Mouse (Mus musculus): ENCODE results near the gene 2810004N23Rik. TPM values are rescaled to one million over a fixed set of nuclear protein-coding genes. Genes with fewer than 3 reads are reported as not detected.

The 2810004N23Rik gene
- 39.1 and 42.3 TPM in 2 replicates for polyA plus RNA-seq (2015; fragmentation: Nextera tagmentation; extraction: Ambion mirVana)

- peak; percentile 91 for DNase-seq (ENCODE audit: low spot score)
These were observed at the start of gene 2810004N23Rik, which contains the start of gene Gnpat for GRCm38 (mm10) chr8:124862321-124863162. Gene 2810004N23Rik, minus strand, starts transcription at chr8:124863120. Gene Gnpat, plus strand, starts transcription at chr8:124863033.

DNA sequence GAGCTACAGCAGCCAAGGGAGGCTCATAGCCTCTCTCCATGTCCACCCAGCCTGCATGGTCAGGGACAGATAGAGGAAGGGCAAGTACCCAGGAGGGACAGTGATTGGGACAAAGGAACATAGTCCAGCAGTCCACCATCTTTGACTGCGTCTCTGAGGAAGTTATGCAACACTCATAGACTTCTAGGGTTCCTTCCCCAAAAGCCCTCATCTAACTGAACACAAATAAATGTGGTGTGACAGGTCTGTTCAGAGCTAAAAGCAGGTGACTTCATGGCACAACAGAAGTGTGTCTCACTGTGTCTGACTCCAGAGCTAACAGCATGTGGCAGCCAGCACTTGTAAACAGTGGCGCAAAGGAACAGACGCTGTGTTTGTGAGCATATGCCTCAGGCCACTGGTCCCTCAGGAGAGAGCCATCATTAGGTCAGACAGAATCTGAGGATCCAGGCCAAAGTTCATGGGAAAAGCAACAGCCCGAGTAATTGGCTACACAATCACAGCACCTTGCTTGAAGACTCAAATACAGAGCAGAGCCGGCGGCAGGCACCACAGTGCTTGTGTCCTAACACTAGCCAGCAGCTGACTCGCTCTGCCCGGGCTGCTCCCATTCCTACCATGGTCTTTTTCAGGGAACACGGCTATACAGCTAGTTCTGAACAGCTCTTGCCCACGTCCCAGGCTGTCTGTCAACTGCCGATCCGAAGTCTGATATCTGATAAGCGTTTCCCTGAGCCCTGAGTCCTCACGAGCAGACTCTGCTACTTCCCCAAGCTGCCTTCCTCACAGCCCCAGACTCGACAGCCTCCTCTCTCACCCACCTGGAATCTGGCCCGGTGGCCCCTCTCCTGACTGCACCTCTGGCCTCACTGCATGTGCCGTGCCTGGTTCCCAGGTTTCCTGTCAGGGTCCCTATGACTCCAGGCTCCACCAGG lies 49.3 kb upstream of the 2810004N23Rik start:
- DNase-seq (ENCODE audit: low spot score) = no peak

- no peak for DNase-seq (ENCODE audit: low spot score)
These were observed 47.4 kb upstream of the 2810004N23Rik start for GRCm38 (mm10) chr8:124910349-124910748.

- DNase-seq (ENCODE audit: low spot score) = no peak
These were observed 47.0 kb upstream of the 2810004N23Rik start for GRCm38 (mm10) chr8:124909936-124910335.

DNA sequence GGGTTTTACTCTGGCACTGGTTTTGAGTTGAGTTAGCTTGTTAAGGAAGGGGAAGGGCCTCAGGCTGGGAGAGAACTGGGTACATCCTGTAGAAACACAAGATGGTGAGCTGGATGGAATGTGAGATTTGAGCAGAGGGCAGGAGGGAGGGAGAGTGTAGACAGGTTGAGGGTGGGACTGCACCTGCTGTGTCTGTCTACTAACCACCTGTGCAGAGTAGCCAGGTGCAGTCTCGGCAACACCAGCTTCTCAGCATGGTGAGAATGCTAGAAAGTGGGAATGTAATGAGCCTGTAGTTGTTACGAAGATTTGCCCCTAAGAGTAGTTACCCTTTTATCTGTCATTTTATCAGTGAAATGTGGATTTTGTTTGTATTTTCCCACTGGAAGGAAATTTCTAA lies 42.6 kb upstream of the 2810004N23Rik start:
- DNase-seq (ENCODE audit: low spot score) = no peak

GRCm38 (mm10) chr8:124903198-124903597 lies 40.3 kb upstream of the 2810004N23Rik start:
- no peak for DNase-seq (ENCODE audit: low spot score)

- DNase-seq (ENCODE audit: low spot score) = no peak
These were observed 35.5 kb upstream of the 2810004N23Rik start for GRCm38 (mm10) chr8:124898251-124898905.

- DNase-seq (ENCODE audit: low spot score) = peak; percentile 98
These were observed 34.7 kb upstream of the 2810004N23Rik start, which contains the start of the genes Exoc8 and Sprtn for GRCm38 (mm10) chr8:124897386-124898250. Gene Exoc8, minus strand, starts transcription at chr8:124897705. Gene Sprtn, plus strand, starts transcription at chr8:124897886.

DNA sequence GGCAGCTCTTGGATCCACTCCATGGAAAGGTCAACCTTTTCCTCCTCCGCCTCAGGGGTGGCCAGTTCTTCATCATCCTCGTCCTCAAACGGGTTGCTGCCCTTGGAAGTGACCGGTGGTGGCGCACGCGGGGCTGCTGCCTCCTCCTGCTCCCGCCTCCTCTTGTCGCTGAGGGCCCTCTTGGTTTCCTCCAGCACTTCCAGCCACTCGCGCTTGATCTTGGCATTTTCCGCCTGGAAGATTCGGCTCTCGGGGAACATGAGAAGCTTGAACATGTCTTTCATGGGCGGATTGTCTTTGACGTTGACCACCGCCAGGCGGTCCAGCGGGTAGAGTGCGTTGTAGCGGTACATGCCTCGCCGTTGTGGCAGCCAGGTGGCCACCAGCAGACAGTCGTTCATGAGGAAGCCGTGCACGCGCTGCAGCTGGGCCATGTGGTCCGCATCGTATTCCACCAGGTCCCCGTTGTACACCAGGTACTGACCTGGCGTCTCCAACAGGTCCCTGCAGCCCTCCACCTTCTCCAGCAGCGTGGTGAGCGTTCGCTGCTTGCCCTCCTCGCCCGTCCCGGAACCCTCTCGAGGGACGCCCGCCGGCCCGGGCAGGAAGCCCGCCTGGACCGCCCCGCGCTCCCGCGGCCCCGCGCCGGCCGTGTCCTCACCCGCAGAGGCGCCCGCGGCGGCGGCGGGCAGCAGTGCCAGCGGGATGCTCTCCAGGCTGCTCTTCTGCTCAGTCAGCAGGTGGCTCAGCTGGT lies 33.9 kb upstream of the 2810004N23Rik start:
- DNase-seq (ENCODE audit: low spot score) = peak; percentile 43

DNA sequence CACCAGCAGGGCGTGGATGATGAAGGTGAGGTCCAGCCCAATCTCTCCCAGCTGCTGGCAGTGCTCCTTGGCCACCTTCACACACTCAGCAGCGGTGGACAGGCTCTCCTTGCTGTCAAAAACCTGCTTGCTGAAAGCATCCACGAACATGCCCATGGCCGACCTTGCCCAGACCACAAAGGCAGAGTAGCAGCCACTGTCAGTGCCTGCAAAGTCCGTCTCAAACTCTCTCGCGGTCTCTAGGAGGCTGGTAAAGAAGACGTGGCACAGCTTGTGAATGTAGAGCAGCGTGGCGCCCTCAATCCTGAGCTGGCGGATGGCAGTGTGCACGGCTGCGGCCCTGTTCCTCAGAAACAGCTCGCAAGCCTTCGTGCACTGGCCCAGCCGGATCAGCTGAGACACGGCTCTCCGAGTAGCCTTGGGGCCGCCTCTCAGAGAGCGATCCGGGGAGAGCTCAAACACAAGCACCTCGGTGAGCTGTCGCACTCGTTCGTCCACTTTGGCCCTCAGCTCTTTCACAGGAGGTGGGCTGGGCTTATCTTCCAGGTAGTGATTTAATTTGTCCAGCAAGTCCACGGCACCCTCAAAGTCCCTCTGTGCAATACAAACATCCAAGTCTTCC lies 33.2 kb upstream of the 2810004N23Rik start:
- DNase-seq (ENCODE audit: low spot score) = no peak

- DNase-seq (ENCODE audit: low spot score) = peak; percentile 12
These were observed 29.7 kb upstream of the 2810004N23Rik start for GRCm38 (mm10) chr8:124892596-124892995.

GRCm38 (mm10) chr8:124888385-124888784 lies 25.5 kb upstream of the 2810004N23Rik start:
- DNase-seq (ENCODE audit: low spot score) = no peak

GRCm38 (mm10) chr8:124878946-124879526 lies 16.1 kb upstream of the 2810004N23Rik start:
- DNase-seq (ENCODE audit: low spot score) = no peak

DNA sequence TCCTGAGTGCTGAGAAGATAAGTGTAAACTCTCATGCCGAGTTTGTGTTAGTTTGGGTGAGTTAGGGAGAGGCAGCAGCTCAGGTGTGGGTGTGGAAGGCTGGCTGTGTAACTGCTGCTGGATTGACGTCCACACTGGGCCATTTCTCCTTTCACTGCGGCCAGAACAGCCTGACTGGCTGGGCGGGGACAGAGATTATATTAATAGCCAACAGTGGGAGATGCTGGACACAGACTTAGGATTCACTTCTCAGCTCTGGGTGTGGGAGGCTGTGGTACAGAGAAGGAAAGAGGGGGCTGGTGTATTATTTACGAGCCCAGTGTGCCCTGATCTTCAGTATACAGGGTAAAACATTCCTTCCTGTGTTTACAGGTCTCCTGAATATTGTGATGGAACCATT lies 15.2 kb upstream of the 2810004N23Rik start:
- no peak for DNase-seq (ENCODE audit: low spot score)

- no peak for DNase-seq (ENCODE audit: low spot score)
These were observed 9.8 kb upstream of the 2810004N23Rik start for GRCm38 (mm10) chr8:124872690-124873089.

DNA sequence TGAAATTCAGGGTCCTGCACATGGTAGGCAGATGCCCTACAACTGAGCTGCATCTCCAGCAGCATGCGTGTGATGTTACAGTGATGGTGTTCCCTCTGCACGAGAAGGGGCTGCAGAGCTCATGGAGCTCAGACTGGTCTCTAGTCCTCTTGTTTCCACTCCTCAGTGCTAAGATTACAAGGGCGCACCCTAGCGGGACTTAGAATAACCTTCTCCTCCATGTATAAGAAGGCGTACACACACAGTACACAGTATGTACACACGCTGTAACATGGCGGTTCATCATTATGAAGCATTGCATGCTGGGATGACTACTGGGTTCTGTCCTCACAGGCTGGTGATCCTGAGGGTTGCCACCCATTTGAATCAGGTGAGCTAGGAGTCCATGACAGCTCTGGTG lies 9.2 kb upstream of the 2810004N23Rik start:
- DNase-seq (ENCODE audit: low spot score) = no peak

DNA sequence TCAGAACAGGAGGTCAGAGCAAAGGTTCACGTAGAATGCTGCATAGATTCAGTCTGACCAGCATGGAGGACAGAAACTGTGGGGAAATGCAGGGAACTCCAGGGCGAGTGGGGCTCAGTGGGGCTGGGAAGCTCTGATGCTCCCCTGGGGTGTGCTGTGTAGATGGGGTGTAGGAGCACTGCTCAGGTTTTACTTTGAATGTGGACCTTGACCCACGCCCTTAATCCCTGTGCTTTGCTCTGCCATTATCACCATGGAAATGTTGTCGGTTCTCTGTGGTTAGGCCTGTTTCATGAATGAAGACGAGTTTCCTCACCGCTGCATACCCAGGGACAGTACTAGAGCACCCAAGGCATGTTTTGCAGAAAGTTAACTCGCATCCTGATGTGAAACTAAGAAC lies 8.6 kb upstream of the 2810004N23Rik start:
- no peak for DNase-seq (ENCODE audit: low spot score)

DNA sequence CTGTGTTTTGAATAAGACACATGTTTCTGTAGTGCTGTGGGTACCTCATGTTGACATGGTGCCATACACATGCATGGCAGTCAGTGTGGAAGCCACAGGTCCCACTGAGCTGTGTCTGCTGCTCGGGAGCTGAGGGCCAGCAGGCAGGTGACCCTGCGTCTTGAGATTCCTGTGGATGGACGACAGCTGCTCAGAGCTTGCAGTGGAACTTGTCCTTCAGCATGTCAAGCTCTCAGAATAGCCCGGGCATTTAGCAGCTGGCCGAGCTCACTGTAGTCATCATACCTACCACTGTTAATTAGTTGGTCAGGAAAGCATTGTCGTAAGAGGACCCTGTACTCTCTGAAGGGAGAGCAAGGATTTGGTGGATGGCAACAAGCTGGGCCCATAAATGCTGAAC lies 6.8 kb upstream of the 2810004N23Rik start:
- no peak for DNase-seq (ENCODE audit: low spot score)

DNA sequence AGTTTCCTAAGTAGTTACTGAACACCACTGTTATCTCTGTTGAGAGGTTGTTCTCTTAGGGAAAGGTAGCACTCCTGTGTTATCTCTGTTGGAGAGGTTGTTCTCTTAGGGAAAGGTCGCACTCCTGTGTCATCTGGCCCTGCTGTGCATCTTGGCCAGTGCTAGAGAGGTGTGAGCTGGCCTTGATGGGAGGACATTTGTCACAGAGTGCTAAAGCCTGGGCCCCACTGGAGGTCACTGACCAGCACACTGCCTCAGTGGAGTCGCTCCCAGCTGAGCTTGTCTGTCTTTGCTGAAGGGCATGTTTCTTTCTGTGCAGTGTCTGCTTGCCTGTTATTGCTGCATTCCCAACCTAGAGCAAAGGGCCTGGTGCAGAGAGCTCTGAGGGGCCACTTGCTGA lies 4.2 kb upstream of the 2810004N23Rik start:
- no peak for DNase-seq (ENCODE audit: low spot score)

Measured in thymus, postnatal 0 days (tissue).